Mouse (Mus musculus) limb, embryonic 15.5 days (tissue): ENCODE results near the gene Als2cr12. TPM values are rescaled to one million over a fixed set of nuclear protein-coding genes. Genes with fewer than 3 reads are reported as not detected.
"Not testable (repeated sequence)": the region's sequence is repeated elsewhere in the genome, so short reads cannot be mapped to it uniquely, and the experiment has no call there.

ENCODE experiments used
- ATAC-seq: fragments of 200-750 bp; cut with Nextera tagmentation; 2 replicates; pipeline ENCODE4 v1.8.0; 2017; ENCODE audit warnings: low read depth, moderate TSS enrichment; ENCODE audit not compliant: insufficient number of reproducible peaks, low FRiP score, low TSS enrichment
- H3K27ac ChIP-seq: fragments of 300-500 bp; sonication (generic); 2 replicates; pipeline ENCODE4 v1.5.1; 2015; ENCODE audit warnings: moderate library complexity, mild to moderate bottlenecking, inconsistent platforms
- H3K27me3 ChIP-seq: fragments of 300-500 bp; sonication (generic); 2 replicates; pipeline ENCODE4 v1.6.1; 2015; ENCODE audit warnings: inconsistent platforms
- H3K36me3 ChIP-seq: fragments of 300-500 bp; sonication (generic); 2 replicates; pipeline ENCODE4 v1.6.1; 2015; ENCODE audit warnings: inconsistent platforms
- H3K4me1 ChIP-seq: fragments of 300-500 bp; sonication (generic); 2 replicates; pipeline ENCODE4 v1.6.1; 2015; ENCODE audit warnings: inconsistent platforms
- H3K4me2 ChIP-seq: fragments of 300-500 bp; sonication (generic); 2 replicates; pipeline ENCODE4 v1.6.1; 2015; ENCODE audit warnings: mild to moderate bottlenecking, inconsistent platforms
- H3K4me3 ChIP-seq: fragments of 300-500 bp; sonication (generic); 2 replicates; pipeline ENCODE4 v1.5.1; 2015; ENCODE audit warnings: mild to moderate bottlenecking, inconsistent platforms
- H3K9ac ChIP-seq: fragments of 300-500 bp; sonication (generic); 2 replicates; pipeline ENCODE4 v1.6.1; 2015; ENCODE audit warnings: inconsistent platforms
- H3K9me3 ChIP-seq: fragments of 300-500 bp; sonication (generic); 2 replicates; pipeline ENCODE4 v1.6.1; 2016; ENCODE audit warnings: inconsistent platforms
- WGBS: fragments of 180-500 bp; shearing (Covaris S2); methylation state at CpG from one replicate; pipeline ENCODE4 v1.1.7; 2015; 5-methylcytosine and 5-hydroxymethylcytosine counted together
- polyA plus RNA-seq: library from polyadenylated mRNA; unstranded; fragments of >200 nt; fragmentation: Nextera tagmentation; extraction: Ambion mirVana; gene quantifications from 2 replicates; pipeline ENCODE4 v1.2.1, GENCODE M21; 2015

The Als2cr12 gene
- polyA plus RNA-seq, 1 experiment from 2014 or later = 0.10 TPM

GRCm38 (mm10) chr1:58700580-58701162, 4.9 kb upstream of the Als2cr12 start:
- not testable (repeated sequence) for H3K9me3 ChIP-seq, ATAC-seq, H3K9ac ChIP-seq, H3K4me3 ChIP-seq, H3K27ac ChIP-seq, H3K4me1 ChIP-seq, H3K4me2 ChIP-seq, H3K27me3 ChIP-seq, H3K36me3 ChIP-seq
- 76% methylated on average over 4 of the region's 5 CpGs for WGBS

DNA sequence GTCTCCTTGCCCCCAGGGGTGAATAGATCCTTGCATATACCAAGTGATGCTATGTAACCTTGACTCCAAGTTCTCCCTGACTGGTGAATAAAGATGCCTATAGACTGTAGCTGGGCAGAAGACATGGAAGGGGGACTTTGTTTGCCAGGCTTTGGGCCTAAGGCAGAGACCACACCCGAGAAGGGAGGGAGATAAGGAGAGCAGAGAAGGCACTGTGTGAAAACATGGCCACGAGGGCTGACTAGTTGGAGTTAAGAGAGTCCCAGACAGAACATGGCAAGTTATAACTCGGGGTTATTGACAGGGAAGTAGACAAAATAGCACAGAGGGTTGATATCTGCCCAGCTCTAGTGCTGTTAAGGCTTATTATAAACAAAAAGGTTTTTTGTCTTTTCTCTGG, 4.2 kb upstream of the Als2cr12 start:
- no peaks in the 10 kb centered on the region for H3K4me1 ChIP-seq
- no peak overlapping the region for H3K9ac ChIP-seq
- H3K27me3 ChIP-seq = no peaks in the 10 kb centered on the region
- 80% methylated on average over 3 of the region's 3 CpGs for WGBS
- no peak overlapping the region for H3K4me2 ChIP-seq
- no peaks in the 10 kb centered on the region for H3K9me3 ChIP-seq
- no peak overlapping the region for H3K4me3 ChIP-seq
- H3K36me3 ChIP-seq = no peaks in the 10 kb centered on the region
- no peak overlapping the region for H3K27ac ChIP-seq
- ATAC-seq = no peak

DNA sequence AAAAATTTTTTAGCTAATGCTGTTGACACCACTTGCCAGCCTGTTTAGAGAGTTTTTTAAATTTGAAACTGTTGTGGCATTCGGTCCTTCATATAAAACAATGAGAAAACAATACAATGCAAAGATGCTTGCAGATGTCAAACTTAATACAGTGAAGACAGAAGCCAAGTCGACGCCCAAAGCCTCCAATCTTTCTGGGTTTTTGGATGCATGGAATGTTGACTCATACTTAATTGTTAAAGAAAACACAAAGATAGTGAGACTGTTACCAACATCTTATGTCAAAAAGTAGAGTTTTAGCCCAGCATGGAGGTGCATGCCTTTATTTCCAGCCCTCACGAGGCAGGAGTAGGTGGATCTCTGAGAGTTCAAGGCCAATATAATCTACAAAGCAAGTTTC, 3.0 kb upstream of the Als2cr12 start:
- 84% methylated on average over 4 of the region's 4 CpGs for WGBS

DNA sequence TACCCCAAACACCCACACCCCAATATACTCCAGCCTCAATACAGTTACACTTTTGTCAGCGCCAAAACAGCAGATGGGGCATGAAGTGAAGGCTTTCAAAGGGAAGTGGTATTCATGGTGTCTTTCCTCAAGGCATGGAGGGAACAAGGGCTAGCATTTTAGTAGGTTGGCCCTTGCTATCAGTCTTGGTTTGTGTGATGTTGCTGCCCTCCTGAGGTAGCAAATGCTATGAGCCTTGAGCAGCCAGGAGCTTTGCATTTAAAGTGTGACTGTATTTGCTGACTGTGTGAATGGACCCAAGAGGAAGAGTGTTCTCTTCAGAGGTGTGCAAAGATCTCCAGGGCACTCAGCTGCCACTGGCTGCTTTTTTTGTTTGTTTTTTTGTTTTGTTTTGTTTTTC, 1.8 kb upstream of the Als2cr12 start:
- H3K27ac ChIP-seq, H3K9me3 ChIP-seq, ATAC-seq, H3K4me2 ChIP-seq, H3K27me3 ChIP-seq, H3K4me3 ChIP-seq, H3K36me3 ChIP-seq, H3K4me1 ChIP-seq, H3K9ac ChIP-seq: not testable (repeated sequence)
- 61% methylated on average over 1 of the region's 1 CpGs for WGBS

More for the DNA sequence above, 3.0 kb upstream of the Als2cr12 start:
- no peak overlapping the region for H3K9ac ChIP-seq
- no peaks in the 10 kb centered on the region for H3K27me3 ChIP-seq
- H3K27ac ChIP-seq = no peak overlapping the region
- H3K4me3 ChIP-seq = no peak overlapping the region
- H3K4me1 ChIP-seq = no peaks in the 10 kb centered on the region
- H3K4me2 ChIP-seq = no peak overlapping the region
- H3K36me3 ChIP-seq = no peaks in the 10 kb centered on the region
- ATAC-seq = no peak
- H3K9me3 ChIP-seq = no peaks in the 10 kb centered on the region

DNA sequence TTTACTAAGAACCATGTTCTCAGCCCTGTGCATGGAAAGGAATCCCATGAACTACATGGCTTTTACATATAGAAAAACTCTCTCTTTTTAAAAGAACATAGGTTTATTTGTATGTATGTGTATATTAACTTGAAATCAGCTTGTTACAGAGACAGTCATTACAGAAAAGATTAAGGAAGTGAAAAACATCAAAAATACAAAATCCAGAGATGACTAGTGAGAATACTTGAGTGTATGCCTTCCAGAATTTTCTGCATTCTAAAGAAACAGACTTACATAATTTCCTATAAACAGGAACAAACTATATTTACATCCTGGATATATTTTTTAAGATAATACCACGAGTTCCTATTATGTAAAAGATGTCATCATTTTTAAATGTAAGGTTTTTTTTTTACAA, 2.1 kb downstream of the Als2cr12 start:
- H3K9me3 ChIP-seq = no peaks in the 10 kb centered on the region
- WGBS = 81% methylated on average over 1 of the region's 1 CpGs

DNA sequence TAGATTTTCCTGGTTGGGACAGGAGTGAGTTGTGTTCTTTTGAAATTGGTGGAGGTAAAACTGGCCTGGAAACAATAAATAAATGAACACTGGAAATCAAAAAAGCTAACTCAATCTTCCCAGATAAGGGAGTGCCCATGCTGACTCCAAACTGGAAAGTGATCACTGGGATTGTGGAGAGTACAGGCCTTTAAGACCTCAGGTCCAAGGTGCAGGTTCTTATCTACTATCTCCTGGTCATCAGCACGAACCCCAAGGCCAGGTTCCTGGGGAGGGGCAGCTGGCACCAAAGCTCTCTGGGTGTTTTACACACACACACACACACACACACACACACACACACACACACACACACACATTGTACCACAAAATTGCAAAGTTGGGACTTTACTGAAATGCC, 4.1 kb downstream of the Als2cr12 start:
- 89% methylated on average over 1 of the region's 1 CpGs for WGBS
- not testable (repeated sequence) for H3K27ac ChIP-seq, H3K9me3 ChIP-seq, H3K9ac ChIP-seq, ATAC-seq, H3K27me3 ChIP-seq, H3K4me2 ChIP-seq, H3K4me1 ChIP-seq, H3K36me3 ChIP-seq, H3K4me3 ChIP-seq

More for the DNA sequence above, 2.1 kb downstream of the Als2cr12 start:
- H3K4me2 ChIP-seq = no peak overlapping the region
- H3K36me3 ChIP-seq = no peaks in the 10 kb centered on the region
- H3K9ac ChIP-seq = no peak overlapping the region
- H3K27me3 ChIP-seq = no peaks in the 10 kb centered on the region
- no peaks in the 10 kb centered on the region for H3K4me1 ChIP-seq
- no peak overlapping the region for H3K27ac ChIP-seq
- H3K4me3 ChIP-seq = no peak overlapping the region
- ATAC-seq = no peak

- H3K27me3 ChIP-seq, H3K4me1 ChIP-seq, ATAC-seq, H3K36me3 ChIP-seq, H3K27ac ChIP-seq, H3K4me3 ChIP-seq, H3K9me3 ChIP-seq, H3K9ac ChIP-seq, H3K4me2 ChIP-seq: not testable (repeated sequence)
- WGBS = 57% methylated on average over 3 of the region's 3 CpGs
Observed at GRCm38 (mm10) chr1:58690834-58691488, 4.8 kb downstream of the Als2cr12 start.

- ATAC-seq = no peak
Observed at GRCm38 (mm10) chr1:58690006-58690744, 5.6 kb downstream of the Als2cr12 start.

GRCm38 (mm10) chr1:58689426-58689825, 6.4 kb downstream of the Als2cr12 start:
- Histone ChIP-seq H3K4me1 (no peaks in the 10 kb centered on the region), H3K27me3 (no peaks in the 10 kb centered on the region), H3K9me3 (no peaks in the 10 kb centered on the region), H3K4me3 (no peak overlapping the region), H3K27ac (no peak overlapping the region), H3K36me3 (no peaks in the 10 kb centered on the region), H3K9ac (no peak overlapping the region), H3K4me2 (no peak overlapping the region)
- 73% methylated on average over 1 of the region's 1 CpGs for WGBS
- ATAC-seq = no peak

More at GRCm38 (mm10) chr1:58690006-58690744, 5.6 kb downstream of the Als2cr12 start:
- H3K9me3 ChIP-seq = no peaks in the 10 kb centered on the region
- H3K36me3 ChIP-seq = no peaks in the 10 kb centered on the region
- WGBS = 60% methylated on average over 6 of the region's 6 CpGs
- H3K4me3 ChIP-seq = no peak overlapping the region
- H3K27me3 ChIP-seq = no peaks in the 10 kb centered on the region
- no peak overlapping the region for H3K9ac ChIP-seq
- H3K4me1 ChIP-seq = no peaks in the 10 kb centered on the region
- no peak overlapping the region for H3K27ac ChIP-seq
- no peak overlapping the region for H3K4me2 ChIP-seq

GRCm38 (mm10) chr1:58678412-58678811, 17.4 kb downstream of the Als2cr12 start:
- H3K27me3 ChIP-seq, H3K4me3 ChIP-seq, ATAC-seq, H3K9me3 ChIP-seq, H3K4me1 ChIP-seq, H3K36me3 ChIP-seq, H3K27ac ChIP-seq, H3K4me2 ChIP-seq, H3K9ac ChIP-seq: not testable (repeated sequence)
- WGBS = 68% methylated on average over 5 of the region's 5 CpGs

GRCm38 (mm10) chr1:58677575-58677974, 18.2 kb downstream of the Als2cr12 start:
- no peak overlapping the region for H3K27ac ChIP-seq
- WGBS = 91% methylated on average over 1 of the region's 1 CpGs
- ATAC-seq = no peak
- no peaks in the 10 kb centered on the region for H3K9me3 ChIP-seq
- no peaks in the 10 kb centered on the region for H3K27me3 ChIP-seq
- H3K4me3 ChIP-seq = no peak overlapping the region
- no peak overlapping the region for H3K9ac ChIP-seq
- no peaks in the 10 kb centered on the region for H3K4me1 ChIP-seq
- H3K4me2 ChIP-seq = no peak overlapping the region
- no peaks in the 10 kb centered on the region for H3K36me3 ChIP-seq

DNA sequence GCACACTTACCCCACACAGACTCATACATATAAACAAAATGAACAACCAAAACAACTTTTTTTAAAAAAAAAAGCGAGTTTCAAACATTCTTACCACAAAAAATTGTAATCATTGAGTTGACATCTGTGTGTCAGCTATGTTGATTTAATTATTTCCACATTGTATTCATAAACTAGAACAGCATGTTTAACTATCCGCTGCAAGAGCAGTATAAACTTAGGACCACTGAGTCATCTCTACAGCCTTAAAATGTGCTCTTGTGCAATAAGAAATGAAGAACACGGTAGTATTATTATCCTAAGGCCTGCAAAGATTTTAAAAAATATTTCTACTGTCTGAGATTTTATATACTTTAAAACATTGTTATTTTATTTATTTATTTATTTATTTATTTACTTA, 20.8 kb downstream of the Als2cr12 start:
- Histone ChIP-seq H3K9me3 (no peaks in the 10 kb centered on the region), H3K4me2 (no peak overlapping the region), H3K9ac (no peak overlapping the region), H3K27me3 (no peaks in the 10 kb centered on the region), H3K4me3 (no peak overlapping the region), H3K4me1 (no peaks in the 10 kb centered on the region), H3K36me3 (no peaks in the 10 kb centered on the region), H3K27ac (no peak overlapping the region)
- WGBS = 71% methylated on average over 3 of the region's 3 CpGs
- no peak for ATAC-seq
